Mouse (Mus musculus) T-helper 17 cell (primary cell): ENCODE results near the gene Jam2.

Experiments used
- in situ Hi-C, 2 experiments: fragments of 300-600 bp; cut with MboI, MseI; formaldehyde crosslinking; loops; 1 replicate in 1 of 2; 2 replicates in 1 of 2; pipeline ENCODE4 v1.15.1; 2025; ENCODE audit warnings: high pct_unique_total_duplicates in 2 of 2

The Jam2 gene

DNA sequence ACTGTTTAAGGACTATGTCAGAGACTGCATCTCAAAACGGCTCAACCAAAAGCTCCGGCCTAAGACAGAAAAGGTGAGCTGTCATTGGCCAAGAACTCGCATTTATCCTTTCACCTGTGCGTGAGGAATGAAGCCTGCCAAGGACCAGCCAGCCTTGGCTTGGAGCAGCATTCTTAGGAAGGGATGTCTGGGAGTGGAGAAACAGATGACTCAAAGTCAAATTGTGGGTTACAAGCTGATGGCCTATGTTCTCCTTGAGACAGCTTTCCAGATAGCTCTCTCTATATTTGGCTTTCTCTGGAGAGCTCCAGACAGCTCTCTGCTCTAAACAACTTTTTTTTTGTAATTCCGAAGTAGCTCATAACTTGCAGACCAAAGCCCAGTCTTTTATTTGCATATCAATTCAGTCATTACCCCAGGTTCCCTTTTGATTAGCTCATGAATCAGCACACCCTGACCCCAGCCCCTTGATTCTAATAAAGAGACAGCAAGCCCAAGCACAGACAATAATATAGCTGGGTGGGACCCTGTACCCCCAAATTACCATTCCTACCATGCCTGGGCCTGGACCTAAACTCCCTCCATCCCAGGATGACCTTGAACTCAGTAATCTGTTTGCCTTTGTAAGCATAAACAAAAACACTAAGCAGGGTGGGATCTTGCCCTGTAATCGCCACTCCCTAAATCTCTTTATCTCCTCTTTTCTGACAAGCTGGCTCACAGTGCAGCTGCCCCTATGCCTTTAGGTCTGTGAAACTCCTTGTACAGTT is 5.1 kb downstream of the Jam2 start:
- in situ Hi-C loops, result no loop called here

DNA sequence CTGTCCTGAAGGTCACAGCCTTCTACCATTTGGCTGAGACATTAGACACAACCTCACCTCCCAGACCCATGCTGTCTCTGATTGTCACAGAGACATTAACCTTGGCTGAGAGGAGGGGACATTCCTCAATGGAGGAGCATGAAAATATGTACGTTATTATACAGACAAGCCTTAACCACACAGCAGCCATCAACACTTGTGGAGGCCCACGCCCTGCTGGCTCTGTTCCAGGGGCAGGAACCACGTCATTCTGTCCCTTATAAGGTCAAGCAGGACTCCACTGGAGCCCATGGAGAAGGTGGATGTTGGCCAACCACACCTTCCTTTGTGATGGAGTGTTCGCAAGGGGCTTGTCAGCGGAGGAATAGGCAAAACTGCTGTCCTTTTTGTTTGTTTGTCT is 5.8 kb downstream of the Jam2 start:
- in situ Hi-C loops, result no loop called here

DNA sequence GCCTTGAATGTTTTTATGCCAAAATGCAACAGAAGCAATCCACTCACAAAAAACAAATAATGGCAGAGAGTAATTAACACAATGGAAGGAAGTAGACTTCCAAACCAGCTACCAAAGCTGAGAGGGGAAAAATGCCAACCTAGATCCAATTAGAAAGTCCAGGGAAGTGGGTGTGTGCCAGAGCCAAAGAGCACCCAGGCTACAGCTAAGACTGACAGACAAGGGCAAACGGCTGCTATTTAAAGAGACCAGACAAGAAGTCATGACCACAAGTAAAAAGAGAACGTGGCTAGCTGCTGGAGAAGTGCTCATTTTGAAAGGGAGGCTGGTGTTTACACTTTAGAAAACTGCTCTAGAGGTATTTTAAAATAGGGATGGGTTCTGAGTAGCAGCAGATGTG is 9.4 kb downstream of the Jam2 start:
- in situ Hi-C loops, result no loop called here

DNA sequence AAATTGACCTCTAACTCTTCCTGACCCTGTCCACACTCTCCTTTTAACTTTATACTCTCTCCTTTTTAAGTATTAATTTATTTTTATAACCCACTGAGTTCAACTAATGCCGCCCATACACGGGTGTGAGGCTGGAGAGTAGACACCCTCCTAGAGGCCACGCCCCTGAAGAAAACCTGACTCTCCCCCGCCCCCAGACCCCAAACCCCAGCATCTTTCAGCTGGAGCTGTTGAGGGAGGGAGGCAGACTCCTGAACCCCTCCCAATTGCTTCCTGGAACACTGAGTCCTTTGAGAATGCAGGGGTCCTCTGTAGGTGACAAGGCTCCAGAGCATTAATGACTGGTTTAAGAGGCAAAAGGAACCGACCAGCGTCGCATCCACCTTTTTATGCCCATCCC is 11.0 kb downstream of the Jam2 start:
- in situ Hi-C loops, result no loop called here

DNA sequence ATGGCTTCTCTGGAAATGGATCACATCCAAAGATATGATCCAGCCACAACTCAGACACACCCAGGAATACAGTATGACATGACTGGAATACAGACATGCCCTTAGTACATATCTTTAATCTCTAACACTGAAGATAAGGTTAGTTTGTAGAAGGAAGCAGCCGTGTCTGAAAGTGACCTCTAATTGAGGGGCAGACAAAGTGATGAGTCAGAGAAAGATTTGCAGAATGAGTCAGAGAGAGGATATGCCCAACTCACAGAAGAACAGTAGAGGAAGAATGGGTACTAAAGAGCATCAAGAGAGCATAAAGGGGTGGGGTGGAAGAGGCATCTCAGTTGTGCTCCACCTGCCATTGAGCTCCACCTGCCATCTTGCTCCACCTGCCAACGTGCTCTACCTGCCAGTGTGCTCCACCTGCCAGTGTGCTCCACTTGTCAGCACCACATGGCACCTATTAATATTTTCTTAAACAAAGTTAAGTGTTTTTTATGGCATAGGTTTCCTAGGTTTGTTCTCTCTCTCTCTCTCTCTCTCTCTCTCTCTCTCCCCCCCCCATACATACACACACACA is 16.8 kb downstream of the Jam2 start:
- in situ Hi-C loops, result no loop called here

DNA sequence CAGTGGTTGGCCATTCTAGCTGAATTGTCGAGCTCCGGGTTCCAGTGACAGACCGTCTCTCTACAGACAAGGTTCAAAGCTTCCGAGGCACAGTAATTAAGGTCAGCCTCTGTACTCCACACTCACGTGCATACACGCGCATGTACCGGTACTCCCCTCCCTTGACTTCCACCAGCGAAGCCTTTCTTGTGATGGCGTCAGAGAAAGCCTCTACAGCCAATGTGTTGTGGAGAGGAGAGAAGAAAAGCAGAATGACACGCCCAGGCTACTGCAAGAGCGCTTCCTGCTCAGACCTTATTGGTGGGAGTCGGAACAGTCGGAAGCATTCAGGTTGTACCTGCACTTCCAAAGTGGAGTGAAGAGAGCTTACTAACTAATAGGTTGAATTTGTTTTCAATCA is 19.5 kb downstream of the Jam2 start:
- in situ Hi-C loops, result no loop called here

DNA sequence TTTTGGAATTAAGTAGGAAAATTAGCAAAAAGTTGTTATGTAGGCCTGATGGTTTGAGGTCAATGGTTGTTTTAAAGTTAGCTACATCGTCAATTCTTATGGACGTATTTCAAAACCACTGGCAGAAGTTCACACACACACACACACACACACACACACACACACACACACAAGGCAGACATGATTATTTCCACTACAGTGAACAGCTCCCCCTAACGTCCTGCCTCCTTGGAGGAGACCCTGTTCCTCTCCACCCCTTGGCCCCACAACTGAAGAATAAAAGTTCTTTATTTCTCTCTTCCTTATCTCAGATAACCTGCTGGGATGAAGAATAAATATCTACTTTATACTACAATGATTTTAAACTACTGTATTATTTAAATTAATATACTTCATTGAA is 21.4 kb downstream of the Jam2 start:
- in situ Hi-C loops, result no loop called here

DNA sequence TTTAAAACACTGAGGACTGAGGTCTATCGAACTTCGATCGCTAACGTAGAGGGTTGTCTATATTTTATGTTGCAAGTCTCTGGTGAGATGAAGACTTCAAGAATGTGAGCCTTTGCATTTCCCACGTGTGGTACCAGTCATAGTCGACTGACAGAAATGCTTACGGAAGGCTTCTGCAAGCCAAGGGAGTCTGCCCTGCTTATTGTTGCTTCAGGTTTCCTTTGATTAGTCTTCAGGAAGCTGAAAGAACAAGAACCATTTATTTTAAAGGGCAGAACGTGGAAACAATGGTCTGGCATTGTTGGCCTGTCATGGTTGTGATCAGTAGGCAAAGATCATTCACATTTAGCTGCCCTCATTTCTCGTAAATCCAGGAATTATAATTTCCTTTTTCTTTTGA is 22.8 kb downstream of the Jam2 start:
- in situ Hi-C loops, result no loop called here

DNA sequence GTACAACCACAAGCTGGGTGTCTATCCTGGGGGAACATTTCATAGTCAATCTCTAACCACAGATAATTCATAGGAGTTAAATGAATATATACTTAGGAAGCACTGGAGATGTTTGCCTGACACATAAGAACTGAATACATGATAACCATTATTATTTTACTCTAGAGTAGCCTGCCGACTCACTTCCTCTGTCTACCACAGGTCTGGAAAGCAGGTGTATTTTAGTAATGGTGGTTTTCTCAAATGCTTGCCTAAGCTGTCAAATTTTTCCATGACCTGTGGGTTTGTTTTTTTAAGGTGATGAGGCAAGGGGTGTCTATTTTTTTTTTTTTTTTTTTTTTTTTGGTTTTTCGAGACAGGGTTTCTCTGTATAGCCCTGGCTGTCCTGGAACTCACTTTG is 26.1 kb downstream of the Jam2 start:
- in situ Hi-C loops, result no loop called here

DNA sequence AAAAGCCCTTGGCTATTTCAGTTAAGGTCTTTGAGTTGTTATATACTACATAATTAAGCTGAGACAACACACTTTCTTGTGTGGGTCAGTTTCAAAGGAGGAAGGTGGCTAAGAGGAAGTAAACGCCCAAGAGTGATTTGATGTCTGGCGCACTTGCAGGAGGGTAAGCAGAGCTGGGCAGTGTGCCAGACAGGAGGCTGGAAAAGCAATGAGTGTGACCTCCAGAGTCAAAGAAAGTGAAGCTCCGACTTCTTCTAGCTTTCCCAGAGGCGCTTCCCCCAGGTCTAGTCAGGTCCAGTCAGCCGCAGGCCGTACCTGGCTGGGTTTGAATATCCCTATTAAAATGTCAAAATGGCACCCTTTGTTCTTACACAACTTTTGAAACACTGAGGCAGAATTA is 28.3 kb downstream of the Jam2 start:
- in situ Hi-C loops, result no loop called here

DNA sequence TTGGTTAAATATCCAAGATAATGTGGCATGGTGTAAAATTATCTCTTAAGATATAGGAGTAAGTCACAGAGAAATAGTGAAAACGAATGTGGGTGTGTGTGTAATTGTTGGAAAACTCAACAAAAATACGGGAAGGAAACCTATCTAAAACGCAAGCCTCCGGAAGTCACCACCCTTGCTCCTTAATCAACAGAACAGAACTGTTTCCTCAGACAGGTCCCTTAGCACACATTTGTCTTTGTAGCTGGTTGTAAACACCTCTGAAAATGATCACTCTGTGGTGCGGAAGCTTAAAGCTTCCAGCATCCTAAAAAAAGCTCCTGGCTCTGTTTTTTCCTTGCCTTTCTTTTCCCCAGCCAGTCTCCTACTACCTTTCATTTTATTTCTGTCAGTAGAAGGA is 30.9 kb downstream of the Jam2 start:
- in situ Hi-C loops, result loop anchor here in 1 of 2 experiments (5.0 kb wide), 1 partner anchor 278 kb away; no protein-coding TSS in a partner anchor

DNA sequence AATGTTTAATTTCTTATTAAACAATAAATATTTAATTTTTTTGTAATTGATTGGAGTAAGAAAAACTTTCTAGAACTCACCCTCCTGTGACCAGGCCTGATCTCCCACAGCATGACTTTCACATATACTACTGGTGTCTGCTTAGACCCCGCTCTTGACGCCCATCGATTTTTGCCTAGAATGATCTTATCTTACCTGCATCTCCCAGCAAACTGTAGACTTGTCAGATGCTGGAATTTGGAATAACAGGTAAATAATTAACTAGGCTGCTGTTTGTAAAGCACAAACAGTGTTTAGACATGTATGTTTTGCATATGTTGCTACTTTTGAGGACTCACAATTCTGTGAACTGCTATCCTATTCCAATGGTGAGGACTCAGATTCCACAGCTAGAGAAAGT is 32.3 kb downstream of the Jam2 start:
- in situ Hi-C loops, result loop anchor here in 1 of 2 experiments (5.0 kb wide), 1 partner anchor 279 kb away; no protein-coding TSS in a partner anchor

DNA sequence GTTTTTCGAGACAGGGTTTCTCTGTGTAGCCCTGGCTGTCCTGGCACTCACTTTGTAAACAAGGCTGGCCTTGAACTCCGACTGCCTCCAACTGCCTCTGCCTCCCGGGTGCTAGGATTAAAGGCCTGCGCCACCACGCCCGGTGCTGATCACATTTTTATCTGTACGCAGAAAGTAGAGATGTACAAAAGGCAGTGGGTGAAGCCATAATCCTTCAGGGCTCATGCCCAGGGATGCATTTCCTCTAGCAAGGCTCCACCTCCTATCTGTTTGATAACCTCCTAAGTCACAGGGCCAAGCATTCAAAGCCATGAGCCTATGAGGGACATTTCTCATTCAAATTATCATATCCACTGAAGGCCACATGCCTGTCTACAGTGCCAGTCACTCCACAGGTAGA is 34.0 kb downstream of the Jam2 start:
- in situ Hi-C loops, result loop anchor here in 1 of 2 experiments (5.0 kb wide), 1 partner anchor 281 kb away; no protein-coding TSS in a partner anchor

DNA sequence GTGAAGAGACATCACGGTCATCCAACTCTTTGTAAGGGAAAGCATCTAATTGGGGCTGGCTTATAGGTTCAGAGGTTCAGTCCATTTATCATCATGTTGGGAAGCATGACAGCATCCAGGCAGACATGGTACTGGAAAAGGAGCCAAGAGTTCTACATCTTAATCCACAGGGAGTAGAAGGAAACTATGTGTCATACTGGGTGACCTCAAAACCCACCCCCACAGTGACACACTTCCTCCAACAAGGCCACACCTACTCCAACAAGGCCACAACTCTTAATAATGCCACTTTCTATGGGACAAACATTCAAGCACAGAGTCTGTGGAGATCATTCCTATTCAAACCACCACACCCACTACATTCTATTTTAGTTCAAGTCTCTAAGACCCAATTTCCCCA is 36.3 kb downstream of the Jam2 start:
- in situ Hi-C loops, result no loop called here

DNA sequence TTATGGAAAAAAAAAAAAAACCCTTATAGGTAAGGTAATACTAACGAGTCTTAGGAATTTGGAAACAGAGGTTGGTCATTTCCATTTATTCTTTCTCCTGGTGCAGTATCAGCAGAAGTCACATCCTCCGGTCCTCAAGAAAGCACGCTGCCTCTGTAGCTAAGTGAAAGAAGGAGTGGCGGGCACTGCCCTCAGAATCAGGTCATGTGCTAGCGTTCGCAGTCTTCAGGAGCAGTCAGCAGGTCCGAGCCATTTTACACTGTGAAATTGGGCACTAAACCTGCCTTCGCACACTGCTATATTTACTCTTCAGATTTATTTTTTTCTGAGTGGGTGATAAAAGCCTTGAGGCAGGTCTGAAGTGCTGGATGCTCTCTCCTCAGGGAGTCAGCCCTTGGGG is 39.9 kb downstream of the Jam2 start:
- in situ Hi-C loops, result no loop called here

DNA sequence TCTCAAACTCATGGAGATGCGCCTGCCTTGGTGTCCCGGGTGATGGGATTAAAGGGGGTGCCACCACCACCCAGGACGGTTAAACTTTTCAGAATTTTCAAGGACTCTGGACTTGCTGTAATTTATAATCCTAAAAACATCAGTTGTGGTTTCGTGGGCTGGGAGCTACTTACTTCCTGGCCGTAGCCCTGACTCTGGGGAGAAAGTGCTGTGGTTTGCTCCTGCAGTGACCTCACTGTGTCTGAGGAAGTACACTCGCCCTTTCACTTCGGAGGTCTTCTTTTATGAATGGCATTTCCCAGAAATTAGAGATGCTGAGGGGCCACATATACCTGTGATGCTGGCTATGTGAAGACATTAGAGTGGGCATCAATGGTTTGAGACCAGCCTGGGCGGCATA is 40.6 kb downstream of the Jam2 start:
- in situ Hi-C loops, result no loop called here

DNA sequence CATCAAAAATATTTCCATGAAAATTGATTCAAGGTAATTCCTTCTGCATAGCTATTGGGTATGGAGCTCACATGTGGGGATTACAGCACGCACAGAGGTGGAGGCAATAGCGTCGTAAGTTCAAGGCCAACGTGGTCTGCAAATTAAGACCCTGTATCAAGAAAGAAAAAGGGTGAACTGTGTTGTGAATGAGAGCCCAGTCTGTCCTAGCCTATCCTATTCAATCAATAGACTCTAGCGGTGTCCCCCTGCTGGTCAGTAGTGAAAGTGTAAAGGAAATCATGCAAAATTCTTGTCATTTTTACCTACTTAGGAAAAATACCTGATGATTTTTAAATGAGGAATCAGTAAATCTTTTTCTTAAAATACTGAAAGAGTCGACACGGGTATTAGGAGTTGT is 43.5 kb downstream of the Jam2 start:
- in situ Hi-C loops, result no loop called here

DNA sequence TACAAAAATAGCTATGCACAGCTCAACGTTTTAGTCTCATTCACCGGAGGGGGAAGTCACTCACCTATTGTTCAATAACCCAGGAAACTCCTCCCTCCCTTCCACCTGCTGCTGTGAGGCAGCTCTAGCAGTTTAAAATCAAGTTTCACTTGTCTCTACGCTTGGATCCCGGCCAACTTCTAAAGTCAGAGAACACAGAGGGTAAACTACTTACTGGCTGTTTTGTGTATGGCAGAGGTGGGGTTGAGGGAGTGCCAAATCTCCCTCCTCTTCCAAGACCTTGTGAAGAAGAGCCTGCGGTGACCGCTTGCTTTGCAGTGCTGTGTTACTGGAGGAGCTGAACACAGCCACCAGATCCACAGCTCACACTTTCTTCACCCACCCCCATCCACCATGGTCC is 51.1 kb downstream of the Jam2 start:
- in situ Hi-C loops, result no loop called here

DNA sequence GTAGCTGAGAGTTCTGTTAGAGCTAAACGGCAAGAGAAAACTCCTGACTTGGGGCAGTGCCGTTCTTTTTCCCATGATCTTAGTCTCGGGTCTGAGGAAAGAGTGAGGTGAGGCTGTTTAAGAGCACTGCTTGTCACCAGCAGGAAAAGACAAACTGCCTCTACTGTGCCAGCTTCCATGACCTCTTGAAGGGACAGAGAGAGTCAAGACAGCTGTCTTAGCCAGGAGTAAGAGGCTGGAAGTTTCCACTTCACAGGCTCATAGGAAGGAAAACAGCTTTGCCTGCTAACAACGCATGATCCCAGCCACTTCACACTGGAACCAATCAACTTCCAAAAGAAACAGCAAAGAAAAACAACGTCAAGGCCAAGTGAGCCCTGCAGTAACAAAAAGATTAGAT is 57.8 kb downstream of the Jam2 start:
- in situ Hi-C loops, result loop anchor here (5.0 kb wide), 1 partner anchor 94 kb away; the partner anchor contains the start of gene Mrpl39 (in 2 of the 2)

DNA sequence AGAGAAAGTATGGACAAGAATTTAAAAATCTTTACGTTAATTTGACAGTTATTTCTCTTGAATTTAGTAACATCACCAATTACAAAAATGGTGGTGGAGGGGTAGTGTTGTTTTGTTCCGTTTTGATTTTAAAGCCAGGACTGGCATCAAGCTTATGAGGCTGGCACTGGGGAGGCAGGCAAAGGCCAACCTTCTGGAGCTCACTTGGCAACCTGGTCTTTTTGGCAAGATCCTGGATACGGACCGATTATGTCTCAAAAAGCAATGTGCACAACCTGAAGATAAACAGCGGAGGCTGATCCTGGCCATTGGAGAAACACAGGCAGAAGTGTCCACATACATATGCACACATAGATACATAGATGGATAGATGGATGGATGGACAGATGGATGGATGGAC is 58.8 kb downstream of the Jam2 start:
- in situ Hi-C loops, result loop anchor here (5.0 kb wide), 1 partner anchor 95 kb away; the partner anchor contains the start of gene Mrpl39 (in 2 of the 2)

DNA sequence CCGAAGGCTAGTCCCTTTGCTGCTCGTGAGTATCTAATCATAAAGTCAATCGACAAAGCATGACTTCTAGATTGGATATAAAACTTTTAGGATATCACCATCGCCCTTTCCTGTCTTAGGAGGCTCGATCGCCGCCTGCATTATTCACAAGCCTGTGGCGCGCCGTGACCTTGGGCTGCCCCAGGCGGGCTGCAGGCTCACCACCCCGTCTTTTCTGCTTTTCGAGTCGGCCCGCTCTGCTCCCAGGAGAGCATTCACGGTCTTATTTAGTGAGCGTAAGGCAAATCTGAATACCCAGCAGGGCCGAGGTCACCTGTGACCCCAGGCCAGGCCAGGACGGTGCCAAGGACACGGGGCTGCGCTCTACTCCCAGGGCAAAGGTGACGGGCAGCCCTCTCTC is 60.4 kb downstream of the Jam2 start:
- in situ Hi-C loops, result loop anchor here (5.0 kb wide), 1 partner anchor 97 kb away; the partner anchor contains the start of gene Mrpl39 (in 2 of the 2)

DNA sequence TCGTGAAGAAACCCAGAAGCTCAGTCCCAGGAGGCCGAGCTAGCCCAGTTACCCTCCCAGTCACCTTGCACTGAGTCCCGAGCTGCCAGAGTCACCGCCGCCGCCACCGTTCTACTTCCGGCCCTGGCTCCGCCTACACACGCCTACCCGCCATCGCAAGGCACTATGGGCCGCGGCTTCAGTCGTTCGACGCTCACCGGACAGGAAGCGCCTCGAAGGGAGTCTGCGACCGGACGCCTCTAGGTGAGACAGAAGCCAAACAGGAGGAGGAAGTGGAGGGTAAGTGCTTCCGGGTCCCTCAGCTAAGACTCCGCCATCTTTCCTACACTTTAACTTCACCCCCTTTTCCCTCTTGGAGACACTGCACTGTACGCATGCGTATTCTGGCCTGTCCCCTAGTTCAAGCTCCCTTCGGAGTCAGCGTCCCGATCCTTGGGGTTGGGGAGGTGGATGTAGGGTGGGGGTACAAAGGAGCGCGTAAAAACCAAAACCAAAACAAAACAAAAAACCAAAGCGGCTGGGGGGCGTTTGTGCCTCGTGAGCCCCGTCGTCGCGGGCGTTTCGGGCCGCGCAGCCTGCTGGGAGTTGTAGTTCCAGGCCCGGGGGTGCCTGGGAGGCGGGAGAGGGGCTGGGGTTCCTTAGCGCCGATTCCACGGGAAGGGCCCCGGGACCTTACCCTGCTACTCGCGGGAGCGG is 61.0 kb downstream of the Jam2 start, which contains the start of gene Gabpa:
Gene Gabpa (plus strand): TSS at position 181 of the 696 bp plus-strand sequence.
- in situ Hi-C loops, result loop anchor here (5.0 kb wide), 1 partner anchor 98 kb away; the partner anchor contains the start of gene Mrpl39 (in 2 of the 2)
